Mouse (Mus musculus) gastrocnemius, adult 8-10 months (tissue): ENCODE data around the gene Thra. TPM values are rescaled to one million over a fixed set of nuclear protein-coding genes. Genes with fewer than 3 reads are reported as not detected.

Source experiments
- DNase-seq, 2 experiments: peaks; one replicate each; pipeline ENCODE4 v3.0.0; 2022; ENCODE audit warnings: low spot score in 2 of 2
- total RNA-seq, 4 experiments: library from RNA; stranded (reverse); gene quantifications; 2 replicates each; pipeline ENCODE4 v1.2.4; 2022

Gene Thra
- total RNA-seq, 4 experiments from 2014 or later: 67.5 to 81.5 (median 76.2) TPM

DNA sequence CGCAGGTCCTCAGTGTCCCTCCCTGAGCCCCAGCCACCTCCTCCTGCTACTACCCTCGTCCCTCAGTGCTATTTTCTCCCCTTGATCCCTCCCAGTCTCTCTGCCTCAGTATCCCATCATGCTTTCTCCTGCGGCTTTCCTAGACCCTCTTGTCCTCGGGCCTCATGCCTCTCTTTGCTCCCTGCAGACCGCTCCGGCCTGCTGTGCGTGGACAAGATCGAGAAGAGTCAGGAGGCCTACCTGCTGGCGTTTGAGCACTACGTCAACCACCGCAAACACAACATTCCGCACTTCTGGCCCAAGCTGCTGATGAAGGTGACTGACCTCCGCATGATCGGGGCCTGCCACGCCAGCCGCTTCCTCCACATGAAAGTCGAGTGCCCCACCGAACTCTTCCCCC lies 23.7 kb downstream of the Thra start:
- DNase-seq: no peak

DNA sequence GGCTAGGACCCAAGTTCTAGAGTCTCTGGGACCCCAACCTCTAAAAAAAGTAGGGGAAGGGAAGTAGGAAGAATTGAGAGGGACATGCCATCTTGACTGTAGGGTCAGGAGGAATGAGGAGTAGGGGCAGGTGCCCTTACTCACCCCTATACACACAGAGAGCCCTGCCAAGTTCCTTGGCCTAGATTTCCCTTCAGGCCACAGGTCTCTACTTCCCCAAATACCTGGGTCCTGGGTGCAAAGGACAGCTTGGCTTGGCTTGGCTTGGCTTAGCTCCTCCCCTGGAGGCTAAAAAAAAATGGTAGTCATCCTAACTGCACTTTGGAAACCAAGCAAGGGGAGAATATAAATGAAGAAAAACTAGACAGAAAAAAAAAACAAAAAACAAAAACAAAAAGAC lies 24.3 kb downstream of the Thra start:
- DNase-seq: no peak

DNA sequence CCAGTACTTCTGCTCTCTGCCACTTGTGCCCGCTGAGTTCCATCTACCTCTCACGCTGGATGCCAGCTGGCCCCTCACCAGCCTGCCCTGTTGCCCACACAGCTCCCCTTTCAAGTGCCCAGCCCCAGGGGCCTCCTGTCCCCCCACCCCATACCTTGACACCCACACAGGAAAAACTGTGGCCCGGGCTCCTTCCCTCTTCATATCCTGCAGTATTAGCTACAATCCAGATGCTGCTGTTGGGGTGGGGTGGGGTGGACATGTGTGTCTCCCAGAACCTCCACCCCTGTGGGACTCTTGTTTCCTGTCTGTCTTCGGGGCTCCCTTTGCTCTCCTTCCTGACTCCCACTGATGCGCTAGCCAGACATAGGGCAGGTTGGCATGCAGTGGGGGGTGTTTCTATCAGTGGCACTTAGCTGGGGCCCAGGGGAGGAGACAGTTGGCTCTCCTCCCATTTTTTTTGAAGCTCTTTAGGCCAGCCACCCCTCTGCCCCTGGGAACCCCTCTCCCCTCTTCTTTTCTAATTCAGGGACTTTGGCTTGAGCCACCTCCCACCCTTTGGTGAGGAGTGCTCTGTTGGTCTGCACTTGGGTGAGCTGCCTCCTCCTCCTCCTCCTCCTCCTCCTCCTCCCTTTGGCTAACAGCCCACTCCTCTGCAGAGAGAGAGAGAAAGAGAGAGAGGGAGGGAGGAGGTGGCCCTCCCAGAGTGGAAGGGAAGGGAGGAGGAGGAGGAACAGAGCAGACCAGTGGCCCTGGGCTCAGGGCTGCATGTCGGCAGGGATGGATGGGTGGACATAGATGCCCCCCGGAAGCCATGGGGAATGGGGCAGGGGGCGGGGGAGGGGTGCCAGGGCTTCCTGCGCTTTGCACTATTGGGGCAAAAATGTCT lies 25.2 kb downstream of the Thra start:
- DNase-seq: peak in 1 of 2 experiments; percentile 52

DNA sequence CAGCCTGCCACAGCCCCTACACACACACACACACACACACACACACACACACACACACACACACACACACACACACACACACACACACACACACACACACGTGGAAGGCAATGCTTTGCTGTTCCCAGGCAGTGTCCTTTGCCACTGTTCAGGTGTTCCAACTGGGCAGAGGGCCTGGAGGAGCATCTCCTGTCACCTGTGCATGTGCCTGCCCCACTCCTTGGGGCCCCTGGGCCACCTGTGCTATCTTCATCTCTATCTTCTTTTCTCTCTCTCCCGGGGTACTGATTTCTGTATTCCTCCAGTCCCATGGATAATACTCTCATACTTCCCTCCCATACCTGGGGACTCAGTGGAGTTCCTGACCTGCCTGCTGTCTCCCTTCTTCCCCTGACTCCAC lies 25.9 kb downstream of the Thra start:
- DNase-seq: no peak

- no peak for DNase-seq
Measured at GRCm38 (mm10) chr11:98766816-98767215, 26.4 kb downstream of the Thra start.

DNA sequence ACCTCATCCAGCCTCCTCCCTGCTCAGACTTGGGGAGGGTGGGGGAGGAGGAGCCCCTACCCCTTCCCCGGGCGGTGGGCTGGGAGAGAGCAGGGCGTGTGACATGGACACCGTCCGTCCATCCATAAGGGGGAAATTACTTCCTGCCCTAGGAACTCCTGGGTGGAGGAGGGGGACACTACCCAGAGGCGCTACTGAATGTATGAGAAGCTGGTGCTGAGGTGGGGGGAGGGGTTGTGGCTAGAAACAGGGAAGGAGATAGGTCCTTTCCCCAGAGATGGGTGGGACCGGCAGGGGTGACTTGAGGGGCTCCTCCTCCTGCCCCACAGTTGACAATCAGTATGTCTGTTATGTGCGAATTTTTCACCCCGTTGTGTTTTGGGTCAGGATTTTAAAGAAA lies 26.8 kb downstream of the Thra start:
- peak in 1 of 2 experiments; percentile 59 for DNase-seq

DNA sequence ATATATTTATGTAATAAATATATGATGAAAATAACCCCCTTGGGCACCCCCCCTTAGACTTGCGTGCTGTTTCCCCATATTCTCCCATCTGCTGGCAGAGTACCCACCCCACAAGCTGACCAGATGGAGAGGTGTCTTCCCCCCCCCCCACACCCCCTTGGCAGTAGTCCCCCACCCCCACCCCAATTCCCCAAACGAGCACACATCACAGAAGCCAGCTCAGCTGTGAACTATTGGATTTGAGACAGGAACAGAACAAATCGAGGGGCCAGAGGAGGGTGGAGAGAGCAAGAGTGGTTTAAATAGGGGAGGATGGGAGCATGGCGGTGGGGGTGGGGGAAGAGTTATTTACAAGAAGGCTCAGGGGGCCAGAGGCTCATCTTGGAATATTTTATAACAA lies 27.3 kb downstream of the Thra start:
- no peak for DNase-seq

GRCm38 (mm10) chr11:98768127-98769006 lies 27.9 kb downstream of the Thra start:
- peak in 1 of 2 experiments; percentile 54 for DNase-seq

GRCm38 (mm10) chr11:98769007-98769954 lies 28.8 kb downstream of the Thra start:
- DNase-seq: no peak

DNA sequence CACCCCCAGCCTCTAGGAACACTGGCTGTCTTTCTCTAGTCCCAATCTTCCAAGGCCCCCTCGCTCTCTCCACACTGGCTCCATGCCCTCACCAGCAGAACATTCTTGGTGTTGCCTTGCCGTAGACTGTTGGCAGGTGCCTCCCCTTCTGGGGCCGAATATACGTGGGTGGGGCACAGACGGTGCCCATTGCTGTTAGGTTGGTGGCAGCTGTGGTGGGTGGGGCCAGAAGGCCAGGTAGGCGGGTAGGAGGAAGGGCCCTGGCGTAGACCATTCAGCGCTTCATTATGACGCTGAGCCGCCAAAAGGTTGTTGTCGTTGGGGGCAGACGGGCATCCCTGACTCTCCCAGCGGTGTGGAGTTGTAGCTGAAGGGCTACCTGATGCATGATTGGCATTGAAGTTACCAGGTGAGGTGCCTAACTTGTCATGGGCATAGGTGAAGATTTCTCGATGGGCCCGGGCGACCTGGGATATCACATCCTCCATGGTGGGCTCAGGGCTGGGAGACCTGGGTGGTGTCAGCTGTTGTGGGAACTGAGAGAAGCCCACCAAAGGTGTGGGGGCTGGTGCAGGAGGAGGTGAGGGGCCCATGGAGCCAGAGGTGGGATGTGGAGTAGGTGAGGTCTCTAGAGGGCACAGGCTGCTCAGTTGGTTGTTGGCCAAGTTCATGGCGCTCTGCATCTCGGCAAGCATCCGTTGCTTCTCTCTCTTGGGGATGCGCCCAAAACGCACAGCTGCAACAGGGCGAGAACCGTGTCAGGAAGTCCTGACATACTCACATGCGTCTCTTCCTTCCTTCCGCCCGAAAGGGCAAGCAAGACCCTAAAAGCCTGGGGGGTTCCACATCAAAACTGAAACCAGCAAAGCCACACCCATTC lies 29.9 kb downstream of the Thra start:
- no peak for DNase-seq

- no peak for DNase-seq
Measured at GRCm38 (mm10) chr11:98771131-98771530, 30.7 kb downstream of the Thra start.

DNA sequence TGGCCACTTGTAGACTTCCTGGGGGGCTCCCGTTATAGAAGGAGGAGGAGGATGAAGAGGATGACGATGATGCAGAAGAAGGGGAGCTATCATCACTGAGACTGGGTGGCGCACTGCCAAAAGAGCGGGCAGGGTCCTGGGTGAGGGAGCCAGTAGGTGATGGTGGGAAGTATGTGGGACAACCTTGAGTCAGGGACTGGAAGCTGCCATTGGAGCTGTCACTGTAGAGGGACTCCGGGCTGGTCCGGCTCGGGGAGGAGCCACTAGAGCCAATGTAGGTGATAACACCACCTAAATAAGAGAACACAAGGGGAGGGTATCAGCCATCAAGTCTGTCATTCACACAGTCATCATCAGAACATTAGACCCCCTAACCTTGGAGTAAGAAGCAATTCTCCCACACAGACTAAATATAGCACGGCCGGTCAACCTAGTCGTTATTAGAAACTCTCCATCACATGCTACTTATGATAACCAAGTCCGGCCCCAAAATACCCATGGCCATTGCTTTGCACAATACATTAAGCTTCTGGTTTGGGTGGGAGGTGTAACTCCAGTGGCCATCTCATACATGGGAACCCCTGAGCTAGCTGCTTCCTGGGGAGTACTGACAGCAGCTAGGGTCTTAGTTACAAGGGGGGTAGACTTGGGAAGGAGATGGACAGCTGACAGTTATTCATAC lies 31.5 kb downstream of the Thra start:
- no peak for DNase-seq

DNA sequence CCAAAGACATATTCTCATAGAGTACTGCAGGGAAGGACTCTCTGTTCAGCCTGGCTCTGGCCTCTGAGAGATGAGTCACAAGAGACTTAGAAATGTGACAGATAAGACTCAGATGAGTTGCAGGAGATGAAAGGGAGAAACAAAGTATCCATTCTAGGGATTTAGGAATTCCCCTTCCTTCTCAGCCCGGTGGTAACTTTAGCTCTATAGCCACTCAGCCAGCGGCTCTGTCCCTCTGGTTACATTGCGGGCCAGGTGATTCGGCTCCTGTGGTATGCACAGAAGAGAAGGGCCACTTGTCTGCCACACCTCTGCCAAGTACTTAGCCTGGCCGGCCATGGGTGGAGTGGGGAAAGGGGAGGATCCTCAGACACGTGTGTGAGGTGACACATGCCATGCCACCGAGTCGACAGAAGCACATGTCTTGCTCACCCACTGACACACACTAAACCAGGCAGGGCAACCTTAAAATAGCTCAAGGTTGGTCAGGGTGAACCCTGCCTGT lies 32.3 kb downstream of the Thra start:
- DNase-seq: peak; percentile 81 to 90

- DNase-seq: peak; percentile 100
Measured at GRCm38 (mm10) chr11:98773635-98774295, 33.3 kb downstream of the Thra start.

GRCm38 (mm10) chr11:98774582-98775347 lies 34.3 kb downstream of the Thra start, which contains the start of gene Nr1d1:
Gene Nr1d1, minus strand, starts transcription at chr11:98775333.
- no peak for DNase-seq

GRCm38 (mm10) chr11:98775348-98776051 lies 35.1 kb downstream of the Thra start:
- peak; percentile 99 to 100 for DNase-seq

- no peak for DNase-seq
Measured at GRCm38 (mm10) chr11:98776052-98776764, 35.8 kb downstream of the Thra start.
